Mouse (Mus musculus) frontal cortex, adult (tissue): Measurements from ENCODE around the gene Arhgap27.

Source experiments
- ATAC-seq: cut with Nextera tagmentation; 2 replicates; pipeline ENCODE4 v1.9.2; 2017; ENCODE audit warnings: mild to moderate bottlenecking, moderate library complexity, mixed read lengths; ENCODE audit not compliant: low TSS enrichment

Arhgap27 gene

GRCm38 (mm10) chr11:103381505-103381904 lies 18.0 kb upstream of the Arhgap27 start:
- no peak for ATAC-seq

GRCm38 (mm10) chr11:103380460-103380859 lies 17.0 kb upstream of the Arhgap27 start:
- ATAC-seq, result no peak

- no peak for ATAC-seq
Measured at GRCm38 (mm10) chr11:103378341-103378740, 14.8 kb upstream of the Arhgap27 start.

GRCm38 (mm10) chr11:103375772-103376171 lies 12.3 kb upstream of the Arhgap27 start:
- no peak for ATAC-seq

- ATAC-seq, result no peak
Measured at GRCm38 (mm10) chr11:103375258-103375657, 11.8 kb upstream of the Arhgap27 start.

- no peak for ATAC-seq
Measured at GRCm38 (mm10) chr11:103373922-103374321, 10.4 kb upstream of the Arhgap27 start.

- no peak for ATAC-seq
Measured at GRCm38 (mm10) chr11:103372561-103372960, 9.1 kb upstream of the Arhgap27 start.

- ATAC-seq, result peak; percentile 15; the same call in 1 of the 2 replicates
Measured at GRCm38 (mm10) chr11:103372068-103372467, 8.6 kb upstream of the Arhgap27 start.

- no peak for ATAC-seq
Measured at GRCm38 (mm10) chr11:103371222-103371539, 7.7 kb upstream of the Arhgap27 start.

GRCm38 (mm10) chr11:103370397-103371221 lies 7.1 kb upstream of the Arhgap27 start:
- no peak for ATAC-seq

- no peak for ATAC-seq
Measured at GRCm38 (mm10) chr11:103365530-103365929, 2.0 kb upstream of the Arhgap27 start.

- ATAC-seq, result peak; percentile 11; the same call in 1 of the 2 replicates
Measured at GRCm38 (mm10) chr11:103365022-103365421, 1.5 kb upstream of the Arhgap27 start.

- no peak for ATAC-seq
Measured at GRCm38 (mm10) chr11:103364335-103364734, 843 bp upstream of the Arhgap27 start.

- peak; percentile 11; the same call in 1 of the 2 replicates for ATAC-seq
Measured at GRCm38 (mm10) chr11:103362521-103363181, 841 bp downstream of the Arhgap27 start.

GRCm38 (mm10) chr11:103362054-103362432 lies 1.4 kb downstream of the Arhgap27 start:
- ATAC-seq, result no peak

- ATAC-seq, result no peak
Measured at GRCm38 (mm10) chr11:103361396-103362053, 2.0 kb downstream of the Arhgap27 start.

- no peak for ATAC-seq
Measured at GRCm38 (mm10) chr11:103360661-103361081, 2.8 kb downstream of the Arhgap27 start.

- peak; percentile 35 for ATAC-seq
Measured at GRCm38 (mm10) chr11:103359841-103360641, 3.5 kb downstream of the Arhgap27 start.

- peak; percentile 54 for ATAC-seq
Measured at GRCm38 (mm10) chr11:103359122-103359521, 4.4 kb downstream of the Arhgap27 start.

GRCm38 (mm10) chr11:103358316-103358715 lies 5.2 kb downstream of the Arhgap27 start:
- no peak for ATAC-seq

- no peak for ATAC-seq
Measured at GRCm38 (mm10) chr11:103357710-103358109, 5.8 kb downstream of the Arhgap27 start.
